Mouse (Mus musculus): Measurements from ENCODE around the gene Tyrp1.

The Tyrp1 gene

GRCm38 (mm10) chr4:80852590-80853425 lies 18.9 kb downstream of the Tyrp1 start:
- Histone ChIP-seq H3K4me1 (replicated peaks; ENCODE audit: low read depth, low read length) (peaks cover 5% of the 10 kb centered on the region; the same call in 1 of the 2 replicates), H3K9me3 (ENCODE audit: low read length) (no peaks in the 10 kb centered on the region), H3K36me3 (ENCODE audit: insufficient read depth, low read length) (no peaks in the 10 kb centered on the region), H3K27me3 (ENCODE audit: insufficient read depth, low read length) (no peaks in the 10 kb centered on the region), H3K4me3 (replicated peaks; ENCODE audit: low read length) (no peak overlapping the region)
- TF ChIP-seq NANOG (IDR thresholded peaks at IDR 0.05; ENCODE audit: borderline replicate concordance, low read length) (no peak), POU5F1 (IDR thresholded peaks at IDR 0.05; ENCODE audit: borderline replicate concordance, low read length) (no peak), CTCF (conservative IDR thresholded peaks at IDR 0.05; ENCODE audit: low read length) (no peak)

- TF ChIP-seq NANOG (IDR thresholded peaks at IDR 0.05; ENCODE audit: borderline replicate concordance, low read length) (no peak), POU5F1 (IDR thresholded peaks at IDR 0.05; ENCODE audit: borderline replicate concordance, low read length) (no peak), CTCF (conservative IDR thresholded peaks at IDR 0.05; ENCODE audit: low read length) (no peak)
- Histone ChIP-seq H3K27me3 (ENCODE audit: insufficient read depth, low read length) (no peaks in the 10 kb centered on the region), H3K4me3 (replicated peaks; ENCODE audit: low read length) (no peak overlapping the region), H3K9me3 (ENCODE audit: low read length) (no peaks in the 10 kb centered on the region), H3K36me3 (ENCODE audit: insufficient read depth, low read length) (no peaks in the 10 kb centered on the region), H3K4me1 (replicated peaks; ENCODE audit: low read depth, low read length) (peaks cover 5% of the 10 kb centered on the region; the same call in 1 of the 2 replicates)
These were observed 21.6 kb downstream of the Tyrp1 start for GRCm38 (mm10) chr4:80855495-80855894.

- Histone ChIP-seq H3K4me3 (replicated peaks; ENCODE audit: low read length) (no peak overlapping the region), H3K27me3 (ENCODE audit: insufficient read depth, low read length) (no peaks in the 10 kb centered on the region), H3K36me3 (ENCODE audit: insufficient read depth, low read length) (no peaks in the 10 kb centered on the region)
These were observed 29.0 kb downstream of the Tyrp1 start for GRCm38 (mm10) chr4:80862962-80863361.

DNA sequence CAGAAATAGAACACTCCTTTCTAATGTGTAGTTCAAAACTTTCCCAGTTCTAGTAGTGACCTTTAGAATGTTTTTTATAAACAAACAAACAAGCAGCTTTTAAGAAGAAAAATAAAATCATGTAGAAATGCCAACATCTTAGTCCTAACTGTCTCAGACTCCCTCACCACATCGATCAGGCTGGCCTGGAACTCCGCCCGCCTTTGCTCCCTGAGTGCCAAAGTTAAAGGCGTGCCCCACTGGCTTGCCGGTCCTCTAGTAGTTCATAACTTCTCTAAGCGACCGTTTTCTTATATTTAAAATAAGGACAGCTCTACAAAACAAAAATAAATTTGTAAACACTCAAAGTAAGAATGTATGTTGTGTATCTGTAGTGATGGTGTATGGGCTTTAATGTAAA lies 30.0 kb downstream of the Tyrp1 start:
- peaks cover 8% of the 10 kb centered on the region for H3K4me1 ChIP-seq (replicated peaks; ENCODE audit: low read depth, low read length)
- H3K36me3 ChIP-seq (ENCODE audit: insufficient read depth, low read length) = no peaks in the 10 kb centered on the region
- H3K4me3 ChIP-seq (replicated peaks; ENCODE audit: low read length) = no peak overlapping the region
- TF ChIP-seq POU5F1 (IDR thresholded peaks at IDR 0.05; ENCODE audit: borderline replicate concordance, low read length) (no peak), NANOG (IDR thresholded peaks at IDR 0.05; ENCODE audit: borderline replicate concordance, low read length) (no peak), CTCF (conservative IDR thresholded peaks at IDR 0.05; ENCODE audit: low read length) (no peak)
- H3K27me3 ChIP-seq (ENCODE audit: insufficient read depth, low read length) = no peaks in the 10 kb centered on the region
- no peaks in the 10 kb centered on the region for H3K9me3 ChIP-seq (ENCODE audit: low read length)

More at GRCm38 (mm10) chr4:80862962-80863361, 29.0 kb downstream of the Tyrp1 start:
- Histone ChIP-seq H3K4me1 (replicated peaks; ENCODE audit: low read depth, low read length) (peaks cover 8% of the 10 kb centered on the region), H3K9me3 (ENCODE audit: low read length) (no peaks in the 10 kb centered on the region)
- TF ChIP-seq CTCF (conservative IDR thresholded peaks at IDR 0.05; ENCODE audit: low read length) (no peak), NANOG (IDR thresholded peaks at IDR 0.05; ENCODE audit: borderline replicate concordance, low read length) (no peak)

DNA sequence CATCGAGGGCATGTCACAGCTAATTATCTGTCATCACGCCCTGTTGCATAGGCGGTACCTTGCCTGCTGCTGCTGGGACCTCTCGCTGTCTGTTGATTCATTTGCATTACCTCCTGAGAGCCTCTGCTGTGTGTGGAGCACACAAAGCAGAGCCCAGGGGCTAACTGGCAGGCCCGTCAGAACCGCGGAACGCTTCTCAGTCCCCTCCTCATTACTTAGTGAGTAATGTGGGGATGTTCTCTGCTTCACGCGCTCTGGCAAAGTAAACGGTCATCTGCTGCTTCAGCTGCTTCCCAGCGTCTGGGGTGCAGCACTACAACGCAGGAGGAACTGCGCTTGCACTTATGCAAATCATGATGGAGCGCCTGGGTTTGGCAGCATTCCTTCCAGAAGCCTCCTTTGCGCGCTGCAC lies 30.6 kb downstream of the Tyrp1 start:
- Histone ChIP-seq H3K4me3 (replicated peaks; ENCODE audit: low read length) (peak overlapping the region; percentile 57), H3K27me3 (ENCODE audit: insufficient read depth, low read length) (no peaks in the 10 kb centered on the region), H3K9me3 (ENCODE audit: low read length) (no peaks in the 10 kb centered on the region), H3K36me3 (ENCODE audit: insufficient read depth, low read length) (no peaks in the 10 kb centered on the region), H3K4me1 (replicated peaks; ENCODE audit: low read depth, low read length) (peaks cover 10% of the 10 kb centered on the region)
- no peak for TF ChIP-seq NANOG (IDR thresholded peaks at IDR 0.05; ENCODE audit: borderline replicate concordance, low read length)
- no peak for TF ChIP-seq CTCF (conservative IDR thresholded peaks at IDR 0.05; ENCODE audit: low read length)
- no peak for TF ChIP-seq POU5F1 (IDR thresholded peaks at IDR 0.05; ENCODE audit: borderline replicate concordance, low read length)

- H3K27me3 ChIP-seq (ENCODE audit: insufficient read depth, low read length) = no peaks in the 10 kb centered on the region
- peaks cover 11% of the 10 kb centered on the region for H3K4me1 ChIP-seq (replicated peaks; ENCODE audit: low read depth, low read length)
- TF ChIP-seq CTCF (conservative IDR thresholded peaks at IDR 0.05; ENCODE audit: low read length) = peak; percentile 35
- TF ChIP-seq NANOG (IDR thresholded peaks at IDR 0.05; ENCODE audit: borderline replicate concordance, low read length) = no peak
- TF ChIP-seq POU5F1 (IDR thresholded peaks at IDR 0.05; ENCODE audit: borderline replicate concordance, low read length) = no peak
- H3K36me3 ChIP-seq (ENCODE audit: insufficient read depth, low read length) = no peaks in the 10 kb centered on the region
- no peaks in the 10 kb centered on the region for H3K9me3 ChIP-seq (ENCODE audit: low read length)
- H3K4me3 ChIP-seq (replicated peaks; ENCODE audit: low read length) = no peak overlapping the region
These were observed 32.1 kb downstream of the Tyrp1 start for GRCm38 (mm10) chr4:80866065-80866464.

- Histone ChIP-seq H3K36me3 (ENCODE audit: insufficient read depth, low read length) (no peaks in the 10 kb centered on the region), H3K4me3 (replicated peaks; ENCODE audit: low read length) (no peak overlapping the region), H3K27me3 (ENCODE audit: insufficient read depth, low read length) (no peaks in the 10 kb centered on the region), H3K9me3 (ENCODE audit: low read length) (no peaks in the 10 kb centered on the region), H3K4me1 (replicated peaks; ENCODE audit: low read depth, low read length) (peaks cover 35% of the 10 kb centered on the region)
- TF ChIP-seq NANOG (IDR thresholded peaks at IDR 0.05; ENCODE audit: borderline replicate concordance, low read length) = no peak
- TF ChIP-seq POU5F1 (IDR thresholded peaks at IDR 0.05; ENCODE audit: borderline replicate concordance, low read length) = no peak
- no peak for TF ChIP-seq CTCF (conservative IDR thresholded peaks at IDR 0.05; ENCODE audit: low read length)
These were observed 35.7 kb downstream of the Tyrp1 start for GRCm38 (mm10) chr4:80869598-80869997.

DNA sequence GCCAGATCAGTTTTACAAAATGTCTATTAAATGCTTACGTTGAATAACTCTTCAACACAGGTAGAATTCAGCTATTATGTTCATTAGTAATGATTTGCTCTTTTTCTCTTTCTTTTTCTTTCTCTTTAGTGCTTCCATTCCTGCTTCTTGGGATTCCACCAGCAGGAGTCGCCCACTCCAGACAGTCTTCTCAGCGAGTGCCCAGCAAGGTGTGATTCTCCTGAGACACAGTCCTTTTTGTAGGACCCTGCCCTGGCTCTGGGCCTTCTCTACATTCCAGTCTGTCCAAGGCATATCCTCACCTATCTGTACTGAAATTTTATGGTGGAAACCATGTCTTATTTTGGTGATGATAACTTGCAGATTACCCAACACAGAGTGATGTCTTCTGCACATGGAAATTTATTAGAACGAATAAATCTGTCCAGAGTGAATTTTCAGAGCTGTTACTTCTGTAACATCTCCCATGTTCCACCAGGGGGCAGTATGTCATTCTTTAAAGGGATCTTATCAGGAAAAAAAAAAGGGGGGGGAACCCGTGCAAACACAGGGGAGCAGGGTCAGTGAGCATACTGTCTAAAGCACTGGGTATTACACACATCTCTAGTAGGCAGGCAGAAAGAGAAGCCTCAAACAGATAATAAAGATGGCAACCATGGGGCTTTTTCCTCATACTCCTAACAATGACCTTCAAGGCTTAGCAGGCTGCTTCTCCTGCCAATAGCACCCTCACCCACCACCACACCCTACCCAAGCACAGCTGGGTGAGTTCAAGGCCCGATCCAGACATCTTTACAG lies 39.1 kb downstream of the Tyrp1 start:
- Histone ChIP-seq H3K9me3 (ENCODE audit: low read length) (no peaks in the 10 kb centered on the region), H3K27me3 (ENCODE audit: insufficient read depth, low read length) (no peaks in the 10 kb centered on the region), H3K4me3 (replicated peaks; ENCODE audit: low read length) (no peak overlapping the region; the same call in 1 of the 2 replicates), H3K36me3 (ENCODE audit: insufficient read depth, low read length) (no peaks in the 10 kb centered on the region), H3K4me1 (replicated peaks; ENCODE audit: low read depth, low read length) (peaks cover 58% of the 10 kb centered on the region)
- TF ChIP-seq CTCF (conservative IDR thresholded peaks at IDR 0.05; ENCODE audit: low read length) (peak; percentile 65), POU5F1 (IDR thresholded peaks at IDR 0.05; ENCODE audit: borderline replicate concordance, low read length) (no peak), NANOG (IDR thresholded peaks at IDR 0.05; ENCODE audit: borderline replicate concordance, low read length) (no peak)
